Mouse (Mus musculus) gastrocnemius, adult 2 months (tissue): ENCODE data around the gene Sacs. TPM values are rescaled to one million over a fixed set of nuclear protein-coding genes. Genes with fewer than 3 reads are reported as not detected.
"Not testable (repeated sequence)": the region's sequence is repeated elsewhere in the genome, so short reads cannot be mapped to it uniquely, and the experiment has no call there.

ENCODE experiments used
- DNase-seq: peaks from one replicate; pipeline ENCODE4 v3.0.0; 2022
- H3K27ac ChIP-seq: fragments of 200-600 bp; 2 replicates; pipeline ENCODE4 v1.8.1; 2022; ENCODE audit warnings: mild to moderate bottlenecking
- H3K4me3 ChIP-seq: fragments of 200-600 bp; 2 replicates; pipeline ENCODE4 v1.8.1; 2022; ENCODE audit warnings: mild to moderate bottlenecking, moderate library complexity
- CTCF ChIP-seq: fragments of 200-600 bp; IDR thresholded peaks from 2 replicates; pipeline ENCODE4 v1.8.1; 2022; ENCODE audit warnings: antibody characterized with exemption, mild to moderate bottlenecking, moderate library complexity
- intact Hi-C: fragments of 180-260 bp; cut with DNase I; formaldehyde crosslinking; loops from one replicate; pipeline ENCODE4 v1.15.1; 2025
- total RNA-seq, 2 experiments: library from RNA; stranded (reverse); gene quantifications; 2 replicates each; pipeline ENCODE4 v1.2.3; 2021

The Sacs gene
- total RNA-seq, 2 experiments from 2014 or later = 8.3 to 17.9 TPM

- Histone ChIP-seq H3K4me3 (no peak overlapping the region), H3K27ac (no peak overlapping the region)
- intact Hi-C loops = no loop called here
- TF ChIP-seq CTCF = no peak
- no peak for DNase-seq
Measured at GRCm38 (mm10) chr14:61134381-61135030, 3.8 kb upstream of the Sacs start.

GRCm38 (mm10) chr14:61137410-61137809 is 847 bp upstream of the Sacs start:
- intact Hi-C loops = loop anchor here (2.0 kb wide), 1 partner anchor 35 kb away; no protein-coding TSS in a partner anchor
- H3K27ac ChIP-seq = no peak overlapping the region
- H3K4me3 ChIP-seq = no peak overlapping the region
- no peak for TF ChIP-seq CTCF
- no peak for DNase-seq

- no peak for TF ChIP-seq CTCF
- Histone ChIP-seq H3K27ac (peak overlapping the region; percentile 87), H3K4me3 (peak overlapping the region; percentile 80)
- intact Hi-C loops = no loop called here
- DNase-seq = no peak
Measured at GRCm38 (mm10) chr14:61138727-61139067, 440 bp downstream of the Sacs start.

- intact Hi-C loops = no loop called here
- TF ChIP-seq CTCF = no peak
- DNase-seq = no peak
- Histone ChIP-seq H3K27ac (peak overlapping the region; percentile 65; the same call in 1 of the 2 replicates), H3K4me3 (peak overlapping the region; percentile 24; the same call in 1 of the 2 replicates)
Measured at GRCm38 (mm10) chr14:61143358-61143757, 5.1 kb downstream of the Sacs start.

- intact Hi-C loops = no loop called here
- DNase-seq = no peak
- TF ChIP-seq CTCF = peak; percentile 65
- peak overlapping the region; percentile 24 for H3K4me3 ChIP-seq
- no peak overlapping the region for H3K27ac ChIP-seq
Measured at GRCm38 (mm10) chr14:61143869-61144268, 5.6 kb downstream of the Sacs start.

GRCm38 (mm10) chr14:61150416-61150815 is 12.2 kb downstream of the Sacs start:
- H3K27ac ChIP-seq, DNase-seq, H3K4me3 ChIP-seq, intact Hi-C loops: not testable (repeated sequence)

DNA sequence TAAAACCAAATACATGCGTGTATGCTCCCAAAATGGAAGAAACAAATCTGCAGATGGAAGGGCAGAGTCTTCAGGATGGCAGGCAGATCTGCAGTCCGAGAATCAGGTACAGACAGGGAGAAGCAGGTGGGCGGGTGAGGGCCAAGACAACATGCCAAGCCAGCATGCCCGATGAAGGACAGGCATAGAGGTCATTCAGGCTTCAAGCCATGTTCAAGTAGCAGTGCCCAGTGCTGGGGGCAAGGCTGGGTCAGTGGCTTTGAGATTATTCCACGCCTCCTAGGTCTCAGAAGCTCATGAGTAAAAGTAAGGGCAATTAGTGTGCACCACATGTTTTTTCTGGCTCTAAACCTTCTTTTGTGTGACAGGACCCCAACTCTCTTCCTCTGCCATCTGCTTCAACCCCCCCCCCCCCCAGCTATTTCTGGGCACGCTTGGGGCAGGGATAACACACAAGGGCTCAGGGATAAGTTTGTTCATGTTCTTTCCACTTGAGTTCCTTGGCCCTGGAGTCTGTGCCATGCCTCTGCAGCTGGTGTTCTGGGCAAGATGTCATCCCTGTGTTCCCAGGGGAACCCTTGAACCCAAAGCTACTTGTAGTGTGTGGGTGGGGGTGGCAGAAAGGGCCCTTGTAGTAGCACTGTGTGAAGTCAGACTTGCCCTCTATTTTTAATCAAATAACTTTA is 16.8 kb downstream of the Sacs start:
- intact Hi-C loops = no loop called here
- peak overlapping the region; percentile 88 for H3K27ac ChIP-seq
- H3K4me3 ChIP-seq = no peak overlapping the region
- no peak for TF ChIP-seq CTCF
- peak; percentile 75 for DNase-seq

DNA sequence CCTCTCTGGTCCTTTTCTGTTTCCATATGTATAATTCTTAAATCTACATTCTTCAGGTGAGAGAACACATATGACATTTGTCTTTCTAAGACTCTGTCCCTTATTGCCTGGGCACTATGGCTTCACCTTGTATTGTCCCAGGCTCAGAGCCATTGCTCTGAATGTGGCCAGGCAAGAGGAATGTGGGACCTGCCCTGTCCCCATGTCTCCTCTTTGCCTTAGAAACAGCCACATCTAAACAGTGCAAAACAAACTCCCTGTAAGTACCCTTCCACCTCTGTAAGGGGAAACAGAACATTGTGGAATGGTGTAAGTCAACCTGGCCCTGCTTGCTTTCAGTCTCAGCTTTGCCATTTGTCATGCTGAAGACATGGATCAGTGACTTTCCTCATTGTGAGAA is 17.4 kb downstream of the Sacs start:
- intact Hi-C loops = no loop called here
- H3K27ac ChIP-seq = peak overlapping the region; percentile 88

GRCm38 (mm10) chr14:61157426-61157825 is 19.2 kb downstream of the Sacs start:
- intact Hi-C loops = not testable (repeated sequence)

More for the DNA sequence above, 17.4 kb downstream of the Sacs start:
- TF ChIP-seq CTCF = no peak
- no peak overlapping the region for H3K4me3 ChIP-seq
- DNase-seq = no peak

GRCm38 (mm10) chr14:61160920-61161319 is 22.7 kb downstream of the Sacs start:
- DNase-seq = no peak
- H3K27ac ChIP-seq = peak overlapping the region; percentile 84
- intact Hi-C loops = no loop called here
- no peak for TF ChIP-seq CTCF
- no peak overlapping the region for H3K4me3 ChIP-seq

More at GRCm38 (mm10) chr14:61157426-61157825, 19.2 kb downstream of the Sacs start:
- not testable (repeated sequence) for DNase-seq, H3K4me3 ChIP-seq, H3K27ac ChIP-seq

DNA sequence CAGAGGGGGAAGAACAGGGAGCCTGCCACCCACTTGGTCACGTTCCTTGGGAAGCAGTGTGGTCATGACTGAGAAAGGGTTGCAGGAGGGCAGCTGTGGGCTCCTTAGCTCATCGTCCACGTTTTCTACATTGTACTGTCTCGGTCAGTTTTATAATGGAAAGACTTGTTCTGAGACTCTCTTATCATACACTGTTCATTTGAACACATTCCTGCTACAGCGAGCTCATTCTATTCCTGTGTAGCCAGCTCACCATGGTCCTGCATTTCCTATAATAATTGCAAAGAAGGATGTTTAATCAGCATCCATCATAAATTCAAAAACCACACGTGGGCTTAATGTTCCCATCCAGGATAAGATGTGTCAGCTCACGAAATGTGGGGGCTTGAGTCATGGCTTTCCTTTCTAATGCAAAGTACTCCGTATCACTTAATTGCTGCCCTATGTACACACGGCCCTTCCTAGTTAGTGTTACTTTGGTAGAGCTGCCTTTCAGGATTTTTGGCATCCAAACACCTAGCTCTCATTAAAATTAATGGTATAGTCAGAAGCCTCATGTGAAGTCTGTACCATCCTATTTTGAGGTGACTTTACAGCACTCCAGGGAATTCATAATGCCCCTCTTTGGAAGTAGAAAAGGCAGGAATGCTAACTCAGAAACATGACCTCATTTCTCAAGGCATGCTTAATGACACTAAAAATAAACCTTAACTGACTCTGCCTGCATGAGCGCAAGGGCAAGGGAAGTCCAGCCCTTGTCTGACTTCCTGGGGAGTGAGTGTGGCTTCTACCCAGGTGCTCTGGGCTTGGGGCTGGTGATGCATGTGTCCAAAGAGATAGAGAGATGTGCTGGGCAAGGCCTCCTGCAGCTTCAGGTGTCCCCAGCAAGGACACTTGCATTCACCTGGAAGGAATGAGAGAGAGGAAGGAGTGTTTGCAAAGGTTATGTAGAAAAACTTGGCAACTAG is 23.4 kb downstream of the Sacs start:
- Histone ChIP-seq H3K4me3 (peak overlapping the region; percentile 11; the same call in 1 of the 2 replicates), H3K27ac (peak overlapping the region; percentile 84)
- no peak for TF ChIP-seq CTCF
- peak; percentile 46 for DNase-seq
- intact Hi-C loops = no loop called here

DNA sequence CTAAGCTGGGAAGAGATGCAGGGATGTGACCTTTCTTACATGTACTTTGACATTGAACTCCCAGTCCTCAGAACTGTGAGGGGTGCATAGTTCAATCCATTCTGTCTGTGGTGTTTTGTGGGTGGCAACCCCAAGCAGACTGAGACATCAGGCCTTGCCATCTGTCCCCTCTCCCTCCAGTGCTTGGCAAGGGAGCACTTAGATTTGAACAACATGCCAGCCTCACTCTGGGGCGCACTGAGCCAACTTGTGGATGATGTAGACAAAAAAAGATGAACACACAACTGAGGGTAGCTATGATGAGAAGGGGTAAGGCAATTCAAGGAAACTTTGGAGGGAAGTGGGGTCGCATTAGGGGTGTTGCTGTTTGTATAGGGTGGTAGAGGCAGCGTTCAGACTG is 26.2 kb downstream of the Sacs start:
- no peak for DNase-seq

DNA sequence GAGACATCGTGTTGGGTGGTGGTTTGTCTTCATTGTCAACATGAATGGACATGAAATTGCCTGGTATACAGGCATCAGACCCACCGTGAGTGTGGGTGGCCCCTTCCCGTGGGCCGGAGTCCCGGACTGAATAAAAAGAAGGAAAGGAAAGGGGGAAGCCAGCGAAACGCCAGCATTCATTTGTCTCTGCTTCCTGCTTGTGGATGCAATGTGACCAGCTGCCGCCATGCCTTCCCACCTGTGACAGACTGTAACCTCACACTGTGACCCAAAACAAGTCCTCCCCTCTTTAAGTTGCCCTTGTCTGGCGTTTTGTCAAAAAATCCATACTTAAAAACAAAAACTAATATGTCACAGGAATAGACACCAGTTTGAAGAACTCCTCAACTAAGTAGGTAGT is 27.7 kb downstream of the Sacs start:
- DNase-seq = no peak
- no peak for TF ChIP-seq CTCF
- no peak overlapping the region for H3K4me3 ChIP-seq
- H3K27ac ChIP-seq = no peak overlapping the region
- intact Hi-C loops = no loop called here

More for the DNA sequence above, 26.2 kb downstream of the Sacs start:
- Histone ChIP-seq H3K4me3 (no peak overlapping the region), H3K27ac (no peak overlapping the region)
- TF ChIP-seq CTCF = no peak
- intact Hi-C loops = no loop called here
